Mouse (Mus musculus) ovary, adult 2 months (tissue): ENCODE measurements around the gene Bcl6. TPM values are rescaled to one million over a fixed set of nuclear protein-coding genes. Genes with fewer than 3 reads are reported as not detected.

ENCODE experiments used
- polyA plus RNA-seq: library from polyadenylated mRNA; depleted of rRNA; stranded (reverse); fragments of >200 nt; gene quantifications from 2 replicates; pipeline ENCODE4 v1.2.3, GENCODE M21; 2012; rRNA removed

Bcl6 gene
- 14.5 and 18.2 TPM in 2 replicates for polyA plus RNA-seq

GRCm38 (mm10) chr16:23988466-23989208, at the start of gene Bcl6, which contains the start of gene Gm37419:
Bcl6 (minus strand) TSS chr16:23988852.
Gm37419 (plus strand) TSS chr16:23988482.

GRCm38 (mm10) chr16:23932294-23932693, 56.4 kb downstream of the Bcl6 start, which contains the start of gene Rtp2:
Rtp2 (minus strand) TSS chr16:23932394.

Other genes with a start within 250 kb of the Bcl6 start
- 0.52 TPM in 1 of 2 replicates, not detected in the other for gene Sst, start 97.9 kb downstream of the Bcl6 start, polyA plus RNA-seq
- gene Rtp2, start 56.5 kb downstream of the Bcl6 start, polyA plus RNA-seq = not detected in 2 replicates
- not detected in 2 replicates for gene Gm37419, start 370 bp downstream of the Bcl6 start, polyA plus RNA-seq